Mouse (Mus musculus) myocyte (in vitro differentiated cells): Measurements from ENCODE around the gene F2rl3. TPM values are rescaled to one million over a fixed set of nuclear protein-coding genes. Genes with fewer than 3 reads are reported as not detected.

Source experiments
- H3K27me3 ChIP-seq: one replicate; pipeline ENCODE4 v1.6.1; 2011; ENCODE audit not compliant: control insufficient read depth, insufficient read depth, insufficient read length
- H3K36me3 ChIP-seq: one replicate; pipeline ENCODE4 v1.6.1; 2011; ENCODE audit not compliant: control insufficient read depth, insufficient read depth
- H3K4me2 ChIP-seq: one replicate; pipeline ENCODE4 v1.6.1; 2011; ENCODE audit warnings: low read depth, control low read depth
- H3K4me3 ChIP-seq: one replicate; pipeline ENCODE4 v1.5.1; 2011; ENCODE audit warnings: mild to moderate bottlenecking, control low read depth, moderate library complexity
- H3K79me2 ChIP-seq: one replicate; pipeline ENCODE4 v1.6.1; 2011; ENCODE audit not compliant: control insufficient read depth, insufficient read depth
- H3ac ChIP-seq: one replicate; pipeline ENCODE4 v1.6.1; 2011; ENCODE audit not compliant: control insufficient read depth, insufficient read length
- CEBPB ChIP-seq: IDR thresholded peaks from 2 replicates; pipeline ENCODE4 v1.6.1; 2011; ENCODE audit warnings: mild to moderate bottlenecking, moderate library complexity; ENCODE audit not compliant: poor library complexity, insufficient read depth, severe bottlenecking
- E2F4 ChIP-seq: IDR thresholded peaks from one replicate; pipeline ENCODE4 v1.6.1; 2011; ENCODE audit warnings: mild to moderate bottlenecking, control low read depth, moderate library complexity; ENCODE audit not compliant: insufficient read depth
- MAX ChIP-seq: IDR thresholded peaks from one replicate; pipeline ENCODE4 v1.6.1; 2011; ENCODE audit warnings: low read depth, mild to moderate bottlenecking, control low read depth
- MYOD1 ChIP-seq, 3 experiments: IDR thresholded peaks; one replicate each; pipeline ENCODE4 v1.6.1; 2011; ENCODE audit warnings: control low read depth in 2 of 3, low read depth in 2 of 3, mild to moderate bottlenecking in 2 of 3, moderate library complexity in 1 of 3; ENCODE audit not compliant: insufficient read length in 2 of 3, control insufficient read depth in 1 of 3
- MYOG ChIP-seq, 3 experiments: IDR thresholded peaks; one replicate each; pipeline ENCODE4 v1.6.1; 2011; ENCODE audit warnings: control low read depth in 2 of 3, low read depth in 2 of 3, mild to moderate bottlenecking in 2 of 3; ENCODE audit not compliant: insufficient read length in 2 of 3, control insufficient read depth in 1 of 3, insufficient read depth in 1 of 3
- POLR2A ChIP-seq: IDR thresholded peaks from one replicate; pipeline ENCODE4 v1.6.1; 2011; ENCODE audit warnings: low read depth, mild to moderate bottlenecking, control low read depth, moderate library complexity; ENCODE audit not compliant: insufficient read length
- POLR2AphosphoS2 ChIP-seq: IDR thresholded peaks from one replicate; pipeline ENCODE4 v1.6.1; 2011; ENCODE audit warnings: low read depth, control low read depth; ENCODE audit not compliant: insufficient read length
- REST ChIP-seq: IDR thresholded peaks from one replicate; pipeline ENCODE4 v1.6.1; 2011; ENCODE audit warnings: mild to moderate bottlenecking, control low read depth, moderate library complexity; ENCODE audit not compliant: insufficient read depth, insufficient read length
- SRF ChIP-seq: IDR thresholded peaks from one replicate; pipeline ENCODE4 v1.6.1; 2011; ENCODE audit warnings: low read depth; ENCODE audit not compliant: control insufficient read depth, insufficient read length
- TCF12 ChIP-seq: IDR thresholded peaks from one replicate; pipeline ENCODE4 v1.6.1; 2011; ENCODE audit warnings: mild to moderate bottlenecking, control low read depth; ENCODE audit not compliant: poor library complexity, insufficient read depth, severe bottlenecking
- TCF3 ChIP-seq: IDR thresholded peaks from one replicate; pipeline ENCODE4 v1.6.1; 2011; ENCODE audit warnings: low read depth, control low read depth; ENCODE audit not compliant: insufficient read length
- USF1 ChIP-seq: IDR thresholded peaks from one replicate; pipeline ENCODE4 v1.6.1; 2011; ENCODE audit warnings: low read depth, mild to moderate bottlenecking, control low read depth, moderate library complexity
- polyA plus RNA-seq: library from polyadenylated mRNA; unstranded; fragments of >200 nt; fragmentation: generic; extraction: Trizol; gene quantifications from one replicate; pipeline ENCODE4 v1.2.1, GENCODE M21; 2012; ENCODE audit warnings: missing spikeins

Gene F2rl3
- polyA plus RNA-seq, 1 experiment, result 1.4 TPM

GRCm38 (mm10) chr8:72758310-72758709 lies 3.4 kb upstream of the F2rl3 start:
- Histone ChIP-seq H3K4me2 (no peak overlapping the region), H3K79me2 (no peaks in the 10 kb centered on the region), H3K36me3 (peaks cover 13% of the 10 kb centered on the region), H3K27me3 (no peaks in the 10 kb centered on the region), H3ac (no peak overlapping the region), H3K4me3 (no peak overlapping the region)
- TF ChIP-seq MYOG (IDR thresholded peaks at IDR 0.05; ENCODE audit: control insufficient read depth in 1 of 3, insufficient read depth in 1 of 3, insufficient read length in 2 of 3, low read depth in 2 of 3) (no peak), MYOD1 (IDR thresholded peaks at IDR 0.05; ENCODE audit: control insufficient read depth in 1 of 3, insufficient read length in 2 of 3, low read depth in 2 of 3) (no peak), USF1 (no peak), SRF (no peak), REST (no peak), TCF12 (no peak), CEBPB (no peak), POLR2A (no peak), POLR2AphosphoS2 (no peak), E2F4 (no peak), TCF3 (no peak)

- Histone ChIP-seq H3K36me3 (peaks cover 13% of the 10 kb centered on the region), H3K79me2 (no peaks in the 10 kb centered on the region), H3K4me3 (no peak overlapping the region), H3K27me3 (no peaks in the 10 kb centered on the region), H3ac (no peak overlapping the region), H3K4me2 (no peak overlapping the region)
- TF ChIP-seq POLR2AphosphoS2 (peak; percentile 20), MYOD1 (IDR thresholded peaks at IDR 0.05; ENCODE audit: control insufficient read depth in 1 of 3, insufficient read length in 2 of 3, low read depth in 2 of 3) (no peak)
These were observed 1.5 kb upstream of the F2rl3 start for GRCm38 (mm10) chr8:72760216-72760615.

DNA sequence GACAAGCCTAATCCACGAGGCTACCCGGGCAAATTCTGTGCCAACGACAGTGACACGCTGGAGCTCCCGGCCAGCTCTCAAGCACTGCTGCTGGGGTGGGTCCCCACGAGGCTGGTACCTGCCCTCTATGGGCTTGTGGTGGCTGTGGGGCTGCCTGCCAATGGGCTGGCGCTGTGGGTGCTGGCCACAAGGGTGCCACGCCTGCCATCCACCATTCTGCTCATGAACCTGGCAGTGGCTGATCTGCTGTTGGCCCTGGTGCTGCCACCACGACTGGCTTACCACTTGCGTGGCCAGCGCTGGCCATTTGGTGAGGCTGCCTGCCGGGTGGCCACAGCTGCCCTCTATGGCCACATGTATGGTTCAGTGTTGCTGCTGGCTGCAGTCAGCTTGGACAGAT lies 626 bp downstream of the F2rl3 start:
- Histone ChIP-seq H3K79me2 (no peaks in the 10 kb centered on the region), H3ac (no peak overlapping the region), H3K4me3 (no peak overlapping the region), H3K36me3 (peaks cover 5% of the 10 kb centered on the region), H3K27me3 (no peaks in the 10 kb centered on the region), H3K4me2 (no peak overlapping the region)
- TF ChIP-seq MYOD1 (IDR thresholded peaks at IDR 0.05; ENCODE audit: control insufficient read depth in 1 of 3, insufficient read length in 2 of 3, low read depth in 2 of 3) (no peak), POLR2AphosphoS2 (peak; percentile 8), TCF12 (no peak), E2F4 (no peak), MYOG (IDR thresholded peaks at IDR 0.05; ENCODE audit: control insufficient read depth in 1 of 3, insufficient read depth in 1 of 3, insufficient read length in 2 of 3, low read depth in 2 of 3) (peak in 2 of 3 experiments; percentile 5 to 53), POLR2A (no peak), USF1 (no peak), REST (no peak), CEBPB (no peak), TCF3 (no peak), SRF (no peak), MAX (no peak)

DNA sequence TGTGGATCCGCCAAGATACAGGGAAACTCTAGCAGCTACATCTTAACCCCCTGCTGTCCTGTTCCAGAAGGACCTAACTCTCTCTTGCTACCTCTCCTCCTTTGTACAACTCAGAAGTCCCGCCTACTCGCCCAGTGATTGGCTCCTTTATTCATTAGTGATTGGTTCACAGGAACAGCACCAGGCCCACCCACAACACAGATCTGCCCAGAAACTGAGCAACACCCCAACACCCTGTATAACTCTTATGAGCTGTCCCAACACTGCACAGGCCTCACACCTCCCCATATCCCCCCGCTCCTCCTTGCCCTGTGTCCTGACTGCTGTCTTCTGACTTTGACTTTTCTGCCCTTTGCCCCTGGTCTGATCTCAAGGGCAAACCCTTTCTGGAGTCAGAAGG lies 4.0 kb downstream of the F2rl3 start:
- TF ChIP-seq POLR2AphosphoS2 (no peak), USF1 (no peak), E2F4 (no peak)
- no peaks in the 10 kb centered on the region for H3K79me2 ChIP-seq
- no peaks in the 10 kb centered on the region for H3K27me3 ChIP-seq

DNA sequence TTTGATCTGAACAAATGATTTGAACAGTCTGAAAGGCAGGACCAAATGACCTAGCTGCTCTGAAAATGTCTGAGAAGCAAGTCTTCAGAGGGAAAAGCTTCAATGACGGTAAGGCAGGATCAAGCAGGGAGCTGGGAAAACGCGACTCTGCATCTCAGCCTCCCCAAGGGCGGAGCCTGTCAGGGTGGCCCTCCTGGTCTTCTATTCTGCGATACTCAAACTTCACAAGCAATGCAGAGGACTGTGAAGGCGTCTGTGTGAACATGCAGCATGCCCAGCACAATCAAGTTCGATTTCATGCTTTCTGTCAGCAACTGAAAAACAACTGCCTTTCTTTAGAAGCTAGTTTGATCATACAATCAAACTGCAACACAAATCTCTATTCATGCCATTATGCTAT lies 5.1 kb downstream of the F2rl3 start:
- no peak for TF ChIP-seq MYOG (IDR thresholded peaks at IDR 0.05; ENCODE audit: control insufficient read depth in 1 of 3, insufficient read depth in 1 of 3, insufficient read length in 2 of 3, low read depth in 2 of 3)
- no peak for TF ChIP-seq MAX
- TF ChIP-seq TCF3, result no peak
- no peak for TF ChIP-seq MYOD1 (IDR thresholded peaks at IDR 0.05; ENCODE audit: control insufficient read depth in 1 of 3, insufficient read length in 2 of 3, low read depth in 2 of 3)
- TF ChIP-seq TCF12, result no peak
- TF ChIP-seq USF1, result no peak
- TF ChIP-seq REST, result no peak
- TF ChIP-seq SRF, result no peak
- no peak for TF ChIP-seq POLR2AphosphoS2
- no peak for TF ChIP-seq E2F4
- no peak for TF ChIP-seq CEBPB
- Histone ChIP-seq H3K79me2 (no peaks in the 10 kb centered on the region), H3K4me3 (no peak overlapping the region), H3K4me2 (no peak overlapping the region), H3K36me3 (no peaks in the 10 kb centered on the region), H3ac (no peak overlapping the region), H3K27me3 (no peaks in the 10 kb centered on the region)

More for the DNA sequence above, 4.0 kb downstream of the F2rl3 start:
- H3ac ChIP-seq, result no peak overlapping the region
- H3K4me2 ChIP-seq, result no peak overlapping the region
- no peak overlapping the region for H3K4me3 ChIP-seq
- H3K36me3 ChIP-seq, result no peaks in the 10 kb centered on the region
